Mouse (Mus musculus) liver, adult 2 months (tissue): ENCODE results near the gene Acd. TPM values are rescaled to one million over a fixed set of nuclear protein-coding genes. Genes with fewer than 3 reads are reported as not detected.

Source experiments
- DNase-seq: peaks from one replicate; pipeline ENCODE4 v3.0.0-alpha.2; 2011; ENCODE audit warnings: low read depth, low spot score; ENCODE audit errors: extremely low read depth
- H3K27ac ChIP-seq: fragments of 200-500 bp; replicated peaks from 2 replicates; pipeline ENCODE4 v1.5.1; 2012; ENCODE audit warnings: low read depth, mild to moderate bottlenecking, control low read depth, inconsistent platforms, low read length; ENCODE audit not compliant: insufficient read depth
- H3K27me3 ChIP-seq: fragments of 200-500 bp; 2 replicates; pipeline ENCODE4 v1.6.1; 2012; ENCODE audit warnings: mild to moderate bottlenecking, moderate library complexity, low read length, inconsistent platforms; ENCODE audit not compliant: control insufficient read depth, insufficient read depth
- H3K36me3 ChIP-seq: fragments of 200-500 bp; 2 replicates; pipeline ENCODE4 v1.6.1; 2012; ENCODE audit warnings: low read length, inconsistent platforms; ENCODE audit not compliant: control insufficient read depth, insufficient read depth
- H3K4me1 ChIP-seq: fragments of 200-500 bp; 2 replicates; pipeline ENCODE4 v1.6.1; 2011; ENCODE audit warnings: low read length; ENCODE audit not compliant: control insufficient read depth, insufficient read depth
- H3K4me3 ChIP-seq: fragments of 200-500 bp; 2 replicates; pipeline ENCODE4 v1.5.1; 2011; ENCODE audit warnings: low read depth, mild to moderate bottlenecking, control low read depth, low read length, moderate library complexity; ENCODE audit not compliant: insufficient read depth
- H3K79me2 ChIP-seq: fragments of 200-500 bp; 2 replicates; pipeline ENCODE4 v1.6.1; 2012; ENCODE audit warnings: inconsistent platforms, mild to moderate bottlenecking, low read length, moderate library complexity; ENCODE audit not compliant: control insufficient read depth, insufficient read depth
- H3K9ac ChIP-seq: fragments of 200-500 bp; 2 replicates; pipeline ENCODE4 v1.6.1; 2012; ENCODE audit warnings: low read depth, mild to moderate bottlenecking, control low read depth, inconsistent platforms, low read length
- CTCF ChIP-seq: fragments of 200-500 bp; IDR thresholded peaks from 2 replicates; pipeline ENCODE4 v1.5.1; 2011; ENCODE audit warnings: low read depth, low read length, control low read depth
- POLR2A ChIP-seq: fragments of 200-500 bp; IDR thresholded peaks from 2 replicates; pipeline ENCODE4 v1.6.1; 2011; ENCODE audit warnings: low read length, control low read depth; ENCODE audit not compliant: insufficient read depth; ENCODE audit errors: extremely low read depth
- WGBS: fragments of 180-500 bp; shearing (Covaris S2); methylation state at CpG from one replicate; pipeline ENCODE4 v1.1.7; 2018; 5-methylcytosine and 5-hydroxymethylcytosine counted together
- polyA plus RNA-seq: library from polyadenylated mRNA; depleted of rRNA; stranded (reverse); fragments of >200 nt; gene quantifications from 2 replicates; pipeline ENCODE4 v1.2.3, GENCODE M21; 2012
- total RNA-seq: library from RNA; depleted of rRNA; stranded (reverse); fragments of >200 nt; gene quantifications from 2 replicates; pipeline ENCODE4 v1.2.3, GENCODE M21; 2014

The Acd gene
- total and polyA plus RNA-seq, 2 experiments, result 1.5 to 22.8 TPM

DNA sequence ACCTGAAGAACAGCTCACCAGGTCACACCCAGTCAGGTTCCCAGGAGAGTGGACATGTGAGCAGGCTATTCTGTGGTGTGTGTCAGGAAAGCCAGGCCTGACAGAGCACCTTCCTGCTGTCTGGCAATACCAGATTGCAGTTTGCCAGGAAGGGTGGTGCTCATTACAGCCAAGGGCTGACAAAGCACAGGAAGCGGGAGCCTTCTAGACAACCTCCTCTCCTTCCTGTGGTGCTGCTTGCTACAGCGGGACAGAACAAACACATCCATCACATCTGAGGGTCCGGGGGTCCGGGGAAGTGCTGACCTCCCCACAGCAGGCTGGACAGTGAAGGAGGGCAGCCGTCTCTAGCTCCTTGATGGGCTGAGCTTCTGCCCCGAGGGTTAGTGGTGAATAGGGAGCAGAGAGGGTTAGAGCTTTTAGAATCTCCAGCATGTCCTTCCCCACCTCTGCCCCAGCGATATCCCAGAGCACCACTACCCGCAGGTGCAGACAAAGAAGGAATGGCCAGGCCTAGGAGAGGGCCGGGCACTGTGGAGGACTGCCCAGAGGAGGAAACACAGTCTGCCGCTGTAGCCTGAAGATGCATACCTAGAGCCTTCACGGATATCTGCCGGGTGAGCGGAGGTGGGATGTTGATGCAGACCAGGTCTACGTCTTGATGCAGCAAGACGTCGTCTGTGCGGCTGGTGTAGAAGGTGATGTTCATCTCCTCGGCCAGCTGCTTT, 26.7 kb upstream of the Acd start:
- no peak for DNase-seq
- H3K36me3 ChIP-seq, result no peaks in the 10 kb centered on the region; the same call in 1 of the 2 replicates
- TF ChIP-seq POLR2A (no peak), CTCF (no peak)
- no peaks in the 10 kb centered on the region for H3K4me1 ChIP-seq
- H3K9ac ChIP-seq, result peak overlapping the region; percentile 18; the same call in 1 of the 2 replicates
- H3K27ac ChIP-seq, result peak overlapping the region; percentile 50
- no peaks in the 10 kb centered on the region for H3K79me2 ChIP-seq
- 78% methylated on average over 18 of the region's 18 CpGs for WGBS
- H3K4me3 ChIP-seq, result peak overlapping the region; percentile 6
- H3K27me3 ChIP-seq, result no peaks in the 10 kb centered on the region

DNA sequence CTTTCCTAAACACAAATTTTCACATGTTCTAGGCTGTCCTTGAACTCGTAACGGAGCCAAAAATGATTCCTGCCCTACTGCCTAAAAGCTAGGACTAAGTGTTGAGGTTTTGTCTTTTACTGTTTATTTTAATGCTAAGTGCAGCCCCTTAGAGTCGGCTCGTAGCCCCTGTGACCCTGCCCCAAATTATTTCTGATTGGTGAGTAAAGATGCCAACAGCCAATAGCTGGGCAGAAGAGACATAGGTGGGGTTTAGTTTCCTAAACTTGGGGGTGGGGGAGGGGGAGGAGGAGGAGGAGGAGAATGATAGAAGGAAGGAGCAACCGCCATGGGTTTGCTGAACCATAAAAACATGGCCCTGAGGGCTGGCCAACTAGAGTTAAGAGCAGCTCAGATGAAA, 24.8 kb upstream of the Acd start:
- 94% methylated on average over 5 of the region's 5 CpGs for WGBS
- Histone ChIP-seq H3K36me3 (no peaks in the 10 kb centered on the region; the same call in 1 of the 2 replicates), H3K27me3 (no peaks in the 10 kb centered on the region), H3K27ac (no peak overlapping the region), H3K4me3 (no peak overlapping the region), H3K79me2 (no peaks in the 10 kb centered on the region), H3K9ac (no peak overlapping the region), H3K4me1 (no peaks in the 10 kb centered on the region)
- TF ChIP-seq CTCF (no peak), POLR2A (no peak)
- DNase-seq, result no peak

DNA sequence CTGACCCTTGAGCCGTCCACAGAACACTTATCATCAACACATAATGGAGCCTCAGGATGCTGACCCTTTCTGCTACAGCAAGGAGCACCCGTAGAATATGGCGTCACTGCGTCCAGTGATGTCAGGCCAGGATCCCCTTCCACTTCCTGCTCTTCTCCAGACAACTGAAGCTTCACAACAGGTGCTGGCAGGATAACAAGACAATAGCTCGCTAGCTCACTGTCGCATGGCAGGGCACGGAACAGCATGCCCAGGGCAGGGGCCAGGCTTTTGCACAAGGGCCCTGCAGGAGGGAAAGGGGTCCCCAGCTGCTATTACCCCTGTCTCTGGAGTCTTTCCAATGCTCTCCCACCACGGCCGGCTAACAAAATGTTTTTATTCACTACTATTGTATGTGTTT, 22.0 kb upstream of the Acd start:
- no peak for DNase-seq
- Histone ChIP-seq H3K4me1 (peaks cover 10% of the 10 kb centered on the region), H3K9ac (no peak overlapping the region), H3K27me3 (no peaks in the 10 kb centered on the region), H3K4me3 (no peak overlapping the region), H3K27ac (no peak overlapping the region), H3K36me3 (no peaks in the 10 kb centered on the region; the same call in 1 of the 2 replicates), H3K79me2 (no peaks in the 10 kb centered on the region)
- TF ChIP-seq CTCF (no peak), POLR2A (no peak)
- WGBS, result 92% methylated on average over 9 of the region's 9 CpGs

DNA sequence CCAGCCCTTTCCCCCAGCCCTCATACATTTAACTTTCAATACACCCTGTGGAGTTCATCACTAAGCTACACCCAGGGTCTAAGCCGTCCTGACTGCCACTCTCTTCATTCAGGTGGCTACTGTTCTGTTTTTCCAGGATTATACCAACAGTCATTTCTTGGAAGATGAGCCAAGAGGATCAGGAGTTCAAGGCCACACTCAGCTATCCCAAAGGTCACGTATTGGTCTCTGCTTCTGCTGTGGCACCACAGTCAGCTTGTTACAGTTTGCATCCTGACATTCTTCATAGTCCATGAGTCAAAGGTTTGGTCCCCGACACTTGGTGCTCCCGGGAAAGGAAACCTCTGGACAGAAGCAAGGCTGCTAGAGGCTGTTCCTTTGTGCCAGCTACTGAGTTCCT, 18.7 kb upstream of the Acd start:
- no peaks in the 10 kb centered on the region for H3K79me2 ChIP-seq
- no peaks in the 10 kb centered on the region for H3K27me3 ChIP-seq
- H3K36me3 ChIP-seq, result no peaks in the 10 kb centered on the region; the same call in 1 of the 2 replicates
- DNase-seq, result peak; percentile 70
- H3K4me1 ChIP-seq, result peaks cover 10% of the 10 kb centered on the region
- no peak overlapping the region for H3K9ac ChIP-seq
- no peak overlapping the region for H3K4me3 ChIP-seq
- WGBS, result 16% methylated on average over 4 of the region's 4 CpGs
- TF ChIP-seq CTCF (no peak), POLR2A (no peak)
- peak overlapping the region; percentile 2; the same call in 1 of the 2 replicates for H3K27ac ChIP-seq

DNA sequence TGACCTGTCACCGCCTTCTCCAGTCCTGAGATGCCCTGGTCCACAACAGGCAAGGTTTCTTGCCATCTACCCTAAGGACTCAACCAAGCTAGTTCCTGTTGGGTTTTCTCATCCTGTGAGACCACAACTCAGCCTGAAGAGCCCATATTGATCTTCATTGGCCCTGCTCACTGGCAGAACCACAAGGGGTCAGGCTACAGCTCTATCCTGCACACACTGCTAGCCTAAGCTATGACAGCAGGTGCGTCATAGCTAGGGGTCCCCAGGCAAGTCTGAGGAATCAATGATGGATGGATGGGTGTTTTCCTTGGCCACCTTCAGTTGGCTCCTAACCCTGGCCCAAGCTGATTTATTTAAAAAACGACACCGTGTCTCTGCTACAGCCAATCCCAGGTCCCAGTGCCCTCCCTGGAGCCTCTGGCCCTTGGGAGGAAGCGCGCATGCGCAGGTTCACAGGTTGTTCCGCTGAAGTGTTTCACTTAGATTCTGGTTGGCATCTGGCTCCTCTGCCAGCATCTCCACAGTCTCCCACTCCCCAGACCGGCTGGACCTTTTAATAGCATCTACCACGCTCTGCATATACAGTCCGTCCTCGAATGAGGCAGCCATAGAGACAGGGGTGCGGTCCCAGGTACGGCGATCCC, 15.5 kb upstream of the Acd start:
- Histone ChIP-seq H3K9ac (no peak overlapping the region), H3K27me3 (no peaks in the 10 kb centered on the region), H3K36me3 (no peaks in the 10 kb centered on the region), H3K4me3 (no peak overlapping the region), H3K4me1 (peaks cover 10% of the 10 kb centered on the region), H3K27ac (no peak overlapping the region), H3K79me2 (no peaks in the 10 kb centered on the region)
- 95% methylated on average over 15 of the region's 15 CpGs for WGBS
- no peak for DNase-seq
- TF ChIP-seq CTCF (0 out of 2 replicates have a peak, but pooled peaks have one; percentile 10), POLR2A (no peak)
